Mouse (Mus musculus) lung, adult 2 months (tissue): ENCODE measurements around the gene Smad1.

Experiments used
- CTCF ChIP-seq: fragments of 200-500 bp; IDR thresholded peaks from 2 replicates; pipeline ENCODE4 v1.5.1; 2011; ENCODE audit warnings: mild to moderate bottlenecking, low read length, control low read depth; ENCODE audit not compliant: insufficient read depth
- POLR2A ChIP-seq: fragments of 200-500 bp; IDR thresholded peaks from 2 replicates; pipeline ENCODE4 v1.6.1; 2011; ENCODE audit warnings: low read depth, mild to moderate bottlenecking, control low read depth, low read length, borderline replicate concordance; ENCODE audit errors: extremely low read depth

DNA sequence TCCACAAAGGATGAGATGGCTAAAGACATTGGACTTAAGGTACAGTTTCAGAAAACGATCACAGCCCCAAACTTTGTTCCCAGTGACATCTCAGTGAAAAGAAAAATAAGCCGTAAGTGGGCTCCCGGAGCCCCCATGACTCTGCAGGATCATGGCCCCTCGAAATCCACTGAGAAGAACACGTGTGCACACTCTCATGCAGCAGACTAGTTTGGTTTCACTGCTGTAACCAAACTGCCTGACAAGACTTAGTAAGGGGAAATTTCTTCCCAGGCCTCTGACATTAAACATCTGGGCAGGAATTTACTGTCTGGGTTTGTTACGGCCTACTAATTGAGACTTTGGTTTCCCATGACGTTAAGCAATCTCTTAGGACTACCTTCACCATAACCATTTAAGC, 45.3 kb downstream of the Smad1 start:
- TF ChIP-seq CTCF: no peak
- TF ChIP-seq POLR2A: no peak
